Mouse (Mus musculus): ENCODE data around the gene Dll1.

Gene Dll1

GRCm38 (mm10) chr17:15376494-15377181 is at the start of gene Dll1:
Dll1 (minus strand) TSS chr17:15376872.
- DNase-seq (ENCODE audit: low read depth): no peak

- no peak for DNase-seq (ENCODE audit: low read depth)
Observed at GRCm38 (mm10) chr17:15425931-15426330, 49.3 kb upstream of the Dll1 start.

- DNase-seq (ENCODE audit: low read depth): no peak
Observed at GRCm38 (mm10) chr17:15423080-15423765, 46.6 kb upstream of the Dll1 start.

- DNase-seq (ENCODE audit: low read depth): no peak
Observed at GRCm38 (mm10) chr17:15422666-15423065, 46.0 kb upstream of the Dll1 start.

- DNase-seq (ENCODE audit: low read depth): no peak
Observed at GRCm38 (mm10) chr17:15421446-15421845, 44.8 kb upstream of the Dll1 start.

- DNase-seq (ENCODE audit: low read depth): no peak
Observed at GRCm38 (mm10) chr17:15420021-15420603, 43.4 kb upstream of the Dll1 start.

- peak; percentile 59 for DNase-seq (ENCODE audit: low read depth)
Observed at GRCm38 (mm10) chr17:15419534-15419933, 42.9 kb upstream of the Dll1 start.

GRCm38 (mm10) chr17:15416596-15417215 is 40.0 kb upstream of the Dll1 start:
- no peak for DNase-seq (ENCODE audit: low read depth)

GRCm38 (mm10) chr17:15410861-15411260 is 34.2 kb upstream of the Dll1 start:
- no peak for DNase-seq (ENCODE audit: low read depth)

- no peak for DNase-seq (ENCODE audit: low read depth)
Observed at GRCm38 (mm10) chr17:15409261-15409660, 32.6 kb upstream of the Dll1 start.

GRCm38 (mm10) chr17:15406576-15406975 is 29.9 kb upstream of the Dll1 start:
- DNase-seq (ENCODE audit: low read depth): no peak

GRCm38 (mm10) chr17:15401716-15402115 is 25.0 kb upstream of the Dll1 start:
- no peak for DNase-seq (ENCODE audit: low read depth)

- DNase-seq (ENCODE audit: low read depth): peak; percentile 96
Observed at GRCm38 (mm10) chr17:15395997-15396675, 19.5 kb upstream of the Dll1 start, which contains the start of gene Fam120b. Fam120b (plus strand) TSS chr17:15396202.

GRCm38 (mm10) chr17:15389356-15389755 is 12.7 kb upstream of the Dll1 start:
- no peak for DNase-seq (ENCODE audit: low read depth)

- no peak for DNase-seq (ENCODE audit: low read depth)
Observed at GRCm38 (mm10) chr17:15388892-15389291, 12.2 kb upstream of the Dll1 start.

- DNase-seq (ENCODE audit: low read depth): peak; percentile 48
Observed at GRCm38 (mm10) chr17:15383360-15383759, 6.7 kb upstream of the Dll1 start.

GRCm38 (mm10) chr17:15381869-15382660 is 5.4 kb upstream of the Dll1 start:
- DNase-seq (ENCODE audit: low read depth): no peak

- DNase-seq (ENCODE audit: low read depth): no peak
Observed at GRCm38 (mm10) chr17:15381092-15381860, 4.6 kb upstream of the Dll1 start.

GRCm38 (mm10) chr17:15380641-15381051 is 4.0 kb upstream of the Dll1 start:
- DNase-seq (ENCODE audit: low read depth): no peak

GRCm38 (mm10) chr17:15379741-15380526 is 3.3 kb upstream of the Dll1 start:
- DNase-seq (ENCODE audit: low read depth): no peak

Measured in 416B (cell line).